Mouse (Mus musculus): Measurements from ENCODE around the gene Ina.

- no peak for TF ChIP-seq CTCF (IDR thresholded peaks at IDR 0.05; ENCODE audit: borderline replicate concordance, control insufficient read depth, extremely low read depth, insufficient read depth, low read length, poor library complexity)
- no peak for TF ChIP-seq POLR2A (IDR thresholded peaks at IDR 0.05; ENCODE audit: control insufficient read depth, extremely low read depth, insufficient read depth, low read length, poor library complexity)
These were observed 395 bp upstream of the Ina start for GRCm38 (mm10) chr19:47014159-47014446.
